Mouse (Mus musculus) G1E (cell line): ENCODE results near the gene Nfat5.

Experiments
- CTCF ChIP-seq: IDR thresholded peaks from 2 replicates; pipeline ENCODE4 v1.5.1; 2012; ENCODE audit warnings: low read depth, low read length, inconsistent platforms, mixed read lengths
- TAL1 ChIP-seq: conservative IDR thresholded peaks from 2 replicates; pipeline ENCODE4 v1.6.1; 2012; ENCODE audit warnings: low read depth, low read length, inconsistent platforms, mixed read lengths

DNA sequence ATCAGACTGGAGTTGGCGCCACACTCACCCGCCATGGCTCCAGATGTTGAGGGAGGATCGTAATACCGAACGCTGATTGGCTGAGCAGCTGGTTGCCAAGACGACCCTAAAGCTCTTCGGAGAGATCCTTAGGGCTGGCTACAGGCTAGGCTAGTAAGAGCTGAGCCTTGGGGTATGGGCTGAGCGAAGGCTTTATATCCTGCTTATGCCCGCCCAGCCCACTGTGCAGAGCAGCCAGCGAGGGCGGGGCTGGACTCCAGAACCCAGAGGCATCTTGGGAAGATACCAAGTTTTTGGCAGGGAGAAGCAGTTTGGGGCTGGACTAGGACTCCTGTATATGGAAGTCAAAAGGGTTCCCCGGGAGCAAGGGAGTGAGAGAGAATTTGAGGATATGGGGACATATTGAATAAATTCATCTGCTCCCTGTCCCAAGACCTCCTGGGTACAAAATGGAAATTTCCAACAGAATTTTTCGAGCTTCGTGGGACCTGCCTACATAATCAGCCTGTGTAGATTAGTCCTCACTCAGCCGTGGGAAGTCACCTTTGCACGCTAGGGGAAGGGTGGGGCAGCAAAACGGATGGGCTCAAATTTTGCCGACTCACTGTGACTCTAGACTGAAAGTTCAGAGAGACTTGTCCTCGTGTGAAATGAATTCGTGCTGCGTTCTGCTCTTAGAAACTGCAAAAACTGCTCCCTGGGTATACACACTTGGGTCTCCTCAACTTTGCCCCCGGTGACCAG is 109.9 kb downstream of the Nfat5 start, which contains the start of gene Nqo1:
- no peak for TF ChIP-seq CTCF
- TF ChIP-seq TAL1: no peak
